Mouse (Mus musculus) ovary, postnatal 10 days (tissue): ENCODE data around the gene Cyp46a1.
A peak's percentile ranks its signal among the peaks of the same experiment; 100 is the strongest.

Experiments
- DNase-seq: peaks from one replicate; pipeline ENCODE4 v3.0.0; 2022; ENCODE audit warnings: low spot score

Gene Cyp46a1

DNA sequence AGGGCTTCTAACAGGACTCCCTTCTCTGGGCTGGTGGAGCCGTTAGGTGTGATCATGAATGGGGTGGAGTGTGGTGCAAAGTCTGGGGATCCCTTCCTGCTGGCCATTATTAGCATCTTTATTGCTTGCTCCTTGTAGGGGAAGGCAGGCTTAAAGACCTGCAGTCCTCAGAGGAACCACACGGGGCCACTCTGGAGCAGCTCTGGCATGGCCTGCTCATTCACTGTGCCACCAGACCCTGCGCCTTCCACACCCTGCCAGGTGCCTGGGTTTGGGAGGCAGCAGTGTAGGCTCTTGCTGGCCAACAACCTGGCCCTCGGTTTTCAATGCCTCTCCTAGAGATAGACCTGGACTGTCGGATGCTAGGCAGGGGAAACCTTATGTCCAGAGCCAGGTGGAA is 29.6 kb downstream of the Cyp46a1 start:
- peak; percentile 74 for DNase-seq

DNA sequence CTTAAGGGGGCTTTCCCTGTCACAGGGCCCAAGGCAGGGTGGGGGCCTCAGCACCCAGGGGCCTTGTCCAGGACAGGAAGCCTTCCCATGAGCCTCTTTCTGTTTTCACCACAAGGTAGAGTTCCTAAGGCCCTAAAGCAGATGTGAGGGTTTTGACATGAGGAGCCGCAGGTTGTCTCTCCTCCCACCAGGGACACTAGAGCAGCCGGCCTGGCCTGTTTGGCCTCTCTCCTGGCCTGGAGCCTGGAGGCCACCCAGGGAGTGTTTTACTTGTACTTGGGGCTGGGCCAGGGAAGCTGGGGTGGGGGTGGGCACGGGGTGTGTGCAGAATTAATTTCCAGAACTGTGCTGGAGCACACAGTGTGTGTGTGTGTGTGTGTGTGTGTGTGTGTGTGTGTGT is 31.2 kb downstream of the Cyp46a1 start:
- DNase-seq = peak; percentile 56

DNA sequence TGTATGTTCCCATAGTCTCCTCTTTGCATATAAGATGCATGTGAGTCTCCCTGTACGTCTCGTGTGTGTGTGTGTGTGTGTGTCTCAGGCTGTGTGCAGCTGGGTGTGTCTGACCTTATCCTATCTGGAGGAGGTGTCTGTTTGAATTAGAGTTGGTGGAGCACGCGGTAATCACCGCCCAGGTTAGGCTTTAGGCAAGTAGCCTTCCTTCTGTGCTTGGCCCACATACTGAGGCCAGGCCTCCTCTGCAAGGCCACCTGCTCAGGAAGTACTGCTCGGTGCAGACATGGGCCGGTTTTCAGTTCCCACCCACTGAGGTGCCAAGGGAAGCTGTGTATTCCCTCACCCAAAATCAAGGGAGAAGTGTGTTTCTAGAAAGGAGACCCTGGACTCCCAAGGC is 31.7 kb downstream of the Cyp46a1 start:
- no peak for DNase-seq

DNA sequence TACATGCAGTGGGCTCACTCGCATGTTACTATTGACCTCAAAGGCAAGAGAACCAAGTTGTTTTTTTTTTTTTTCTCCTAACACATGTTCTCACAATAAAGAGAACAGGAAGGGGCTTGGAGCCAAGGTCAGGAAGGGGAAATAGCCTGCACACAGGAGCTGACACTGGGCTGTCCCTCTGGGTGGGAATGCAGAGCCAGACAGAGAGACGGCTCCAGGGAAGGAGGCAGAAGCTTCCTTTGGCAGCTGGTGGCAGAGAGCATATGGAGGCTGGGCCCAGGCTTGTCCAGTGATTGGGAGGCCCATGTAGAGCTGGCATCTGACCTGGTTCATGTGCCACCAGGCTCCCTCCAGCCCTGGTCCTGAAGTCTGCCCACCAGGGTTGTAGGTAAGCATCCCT is 33.7 kb downstream of the Cyp46a1 start:
- no peak for DNase-seq

DNA sequence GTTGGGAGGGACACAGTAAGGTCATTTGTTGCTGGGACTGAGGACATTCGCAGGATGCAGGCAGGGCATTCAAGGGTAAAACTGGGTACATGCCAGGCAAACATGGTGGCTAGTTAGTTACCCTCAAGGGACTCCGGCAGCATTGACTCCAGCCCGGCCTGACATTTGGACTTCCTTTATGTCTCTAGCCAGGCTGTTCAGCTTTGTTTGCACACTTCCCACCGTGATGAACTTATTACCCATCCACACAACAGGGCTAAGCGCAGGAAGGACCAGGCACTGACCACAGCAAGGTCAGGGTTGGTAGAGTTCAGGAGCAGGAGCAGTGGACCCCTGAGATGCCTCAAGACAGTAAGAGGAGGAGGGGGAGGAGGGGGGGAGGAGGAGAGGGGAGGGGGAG is 34.7 kb downstream of the Cyp46a1 start:
- DNase-seq = no peak

DNA sequence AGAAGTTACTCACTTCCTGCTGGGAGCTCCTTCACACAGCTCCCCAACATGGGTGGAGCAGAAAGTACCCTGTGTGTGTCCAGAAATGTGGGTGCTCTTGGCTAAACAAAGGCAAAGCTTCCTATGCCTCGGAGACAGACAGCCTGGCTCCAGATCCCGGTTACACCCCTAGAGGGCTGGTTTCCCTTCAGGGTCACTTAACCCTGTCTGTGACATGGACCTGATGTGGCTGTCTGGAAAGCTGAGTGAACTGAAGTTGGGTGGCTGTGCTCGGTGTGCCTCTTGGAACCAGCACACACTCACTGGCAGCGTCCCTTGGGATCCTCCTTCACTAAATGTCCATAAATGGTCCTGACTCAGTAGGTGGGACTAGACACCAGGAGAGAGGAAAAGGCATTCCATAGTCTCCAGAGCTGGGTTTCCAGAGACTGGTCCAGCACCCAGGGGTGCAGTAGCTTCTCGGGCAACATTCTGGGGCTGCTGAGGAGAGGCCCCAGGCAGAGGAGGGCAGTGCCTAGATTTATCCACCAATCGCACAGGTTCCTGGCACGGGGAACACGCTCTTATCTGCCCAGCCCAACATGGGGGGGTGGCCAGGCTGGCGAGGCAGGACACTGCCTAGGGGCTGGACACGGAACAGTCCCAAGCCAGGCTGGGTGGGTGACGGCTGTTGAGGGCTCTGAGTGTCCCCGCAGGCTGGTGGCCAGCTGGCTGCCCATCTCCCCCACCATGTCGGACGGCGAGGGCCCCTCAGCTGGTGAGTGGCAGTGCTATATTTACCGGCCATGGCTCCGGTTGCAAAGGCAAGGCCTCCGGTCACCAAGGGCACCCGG is 36.6 kb downstream of the Cyp46a1 start, which contains the start of gene Eml1:
Gene Eml1, plus strand, starts transcription at position 362 of the 833 bp plus-strand sequence.
- DNase-seq = no peak

DNA sequence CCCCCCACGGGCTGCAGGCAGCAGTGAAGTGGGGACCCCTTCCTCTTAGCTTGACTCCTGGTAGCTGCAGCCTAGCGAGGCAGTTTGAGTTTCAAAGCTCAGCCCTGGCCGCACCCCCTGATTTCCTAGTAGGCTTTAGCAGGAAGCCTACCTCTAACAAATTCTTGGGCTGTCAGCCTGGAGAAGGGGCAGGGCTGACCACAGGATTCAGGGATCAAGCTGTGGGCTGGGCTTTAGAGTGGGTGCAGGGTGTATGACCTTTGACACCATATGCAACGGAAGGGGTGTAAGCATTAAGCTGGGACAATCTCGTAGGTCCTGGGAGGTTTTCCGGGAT is 37.2 kb downstream of the Cyp46a1 start:
- DNase-seq = no peak

DNA sequence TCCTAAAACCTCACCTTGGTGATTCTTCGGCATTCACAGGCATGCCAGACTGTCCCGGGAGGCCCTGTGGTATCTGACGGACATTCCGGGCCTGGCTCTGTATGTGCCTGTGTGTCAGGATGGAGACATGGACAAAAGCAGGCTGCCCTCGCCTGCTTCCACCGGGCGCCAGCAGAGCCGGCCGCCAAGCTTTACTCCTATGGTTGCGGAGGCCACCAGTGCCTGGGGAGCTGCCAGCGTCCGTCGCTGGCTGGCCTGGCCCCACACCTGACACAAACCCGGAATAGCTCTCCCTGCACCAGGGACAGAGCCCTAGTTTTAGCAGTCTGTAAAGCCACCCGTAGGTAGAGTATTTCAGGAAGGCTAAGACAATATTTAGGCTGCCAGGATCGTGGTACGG is 38.1 kb downstream of the Cyp46a1 start:
- no peak for DNase-seq

DNA sequence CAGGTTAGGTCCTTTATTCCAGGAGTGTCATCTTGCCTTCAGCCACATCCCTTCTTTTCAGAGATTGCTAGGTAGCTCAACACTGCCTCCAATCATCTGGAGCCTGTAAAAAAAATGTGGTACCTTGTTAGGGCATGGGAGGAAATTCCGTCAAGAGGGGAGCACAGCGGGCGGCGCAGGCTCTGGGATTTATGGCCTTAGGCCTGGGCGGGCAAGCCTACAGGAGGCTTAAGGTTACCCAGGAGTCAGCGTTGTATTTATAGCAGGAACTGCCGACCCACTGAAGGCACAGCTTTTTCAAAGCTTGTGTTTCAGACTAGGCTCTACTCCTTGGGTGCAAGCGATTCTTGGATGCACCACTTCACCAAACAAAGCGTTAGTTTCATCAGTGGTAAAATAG is 39.4 kb downstream of the Cyp46a1 start:
- no peak for DNase-seq

DNA sequence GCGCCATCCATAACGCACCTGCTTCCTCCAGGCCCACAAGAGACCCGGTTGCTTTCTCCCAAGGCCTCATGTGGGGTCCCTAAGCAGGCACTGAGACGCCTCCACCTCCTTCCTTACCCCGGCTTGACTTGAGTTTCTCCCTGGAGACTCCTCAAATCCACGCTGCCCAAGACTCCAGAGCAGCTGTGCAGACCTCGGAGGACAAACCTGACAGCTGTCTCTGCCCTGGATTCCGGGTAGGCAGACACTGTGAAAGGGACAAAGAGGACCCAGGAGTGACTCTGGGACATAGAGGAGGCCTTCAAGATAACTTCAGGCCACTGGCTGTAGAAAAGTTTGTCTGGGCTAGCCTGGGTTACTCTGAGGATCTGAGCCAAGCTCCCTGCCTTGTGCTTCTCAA is 40.5 kb downstream of the Cyp46a1 start:
- no peak for DNase-seq

DNA sequence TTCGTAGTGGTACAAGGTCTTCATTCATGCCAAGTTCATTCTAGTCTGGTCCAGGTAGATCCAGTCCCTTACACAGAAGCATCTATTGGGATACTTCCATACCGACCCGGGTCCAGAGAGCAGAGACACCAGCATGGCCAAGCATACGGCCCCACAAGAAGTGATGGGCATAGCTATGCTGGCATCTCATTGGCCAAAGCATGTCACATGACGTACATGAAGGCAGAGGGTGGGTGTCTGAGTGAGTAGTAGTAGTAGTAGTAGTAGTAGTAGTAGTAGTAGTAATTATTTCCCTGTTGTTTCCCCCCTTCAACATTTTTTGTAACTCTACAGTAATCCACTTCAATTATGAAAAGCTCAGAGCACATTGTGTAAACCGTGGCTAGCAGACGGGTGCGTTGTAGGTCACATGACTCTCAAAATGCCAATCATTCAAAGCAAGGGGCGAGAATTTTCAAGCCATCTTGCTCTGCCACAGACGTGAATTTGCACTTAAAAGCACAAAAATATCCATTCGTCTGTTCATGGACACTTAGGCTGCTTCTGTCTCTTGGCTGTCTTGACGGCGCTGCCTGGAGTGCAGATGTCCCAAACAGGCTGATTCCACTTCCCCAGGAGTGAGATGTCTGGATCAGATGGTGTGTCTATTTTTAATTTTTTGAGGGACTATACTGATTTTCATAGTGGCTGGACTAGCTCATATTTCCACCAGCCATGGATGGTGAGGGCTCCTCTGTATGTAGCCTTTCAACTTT is 44.4 kb downstream of the Cyp46a1 start:
- no peak for DNase-seq

DNA sequence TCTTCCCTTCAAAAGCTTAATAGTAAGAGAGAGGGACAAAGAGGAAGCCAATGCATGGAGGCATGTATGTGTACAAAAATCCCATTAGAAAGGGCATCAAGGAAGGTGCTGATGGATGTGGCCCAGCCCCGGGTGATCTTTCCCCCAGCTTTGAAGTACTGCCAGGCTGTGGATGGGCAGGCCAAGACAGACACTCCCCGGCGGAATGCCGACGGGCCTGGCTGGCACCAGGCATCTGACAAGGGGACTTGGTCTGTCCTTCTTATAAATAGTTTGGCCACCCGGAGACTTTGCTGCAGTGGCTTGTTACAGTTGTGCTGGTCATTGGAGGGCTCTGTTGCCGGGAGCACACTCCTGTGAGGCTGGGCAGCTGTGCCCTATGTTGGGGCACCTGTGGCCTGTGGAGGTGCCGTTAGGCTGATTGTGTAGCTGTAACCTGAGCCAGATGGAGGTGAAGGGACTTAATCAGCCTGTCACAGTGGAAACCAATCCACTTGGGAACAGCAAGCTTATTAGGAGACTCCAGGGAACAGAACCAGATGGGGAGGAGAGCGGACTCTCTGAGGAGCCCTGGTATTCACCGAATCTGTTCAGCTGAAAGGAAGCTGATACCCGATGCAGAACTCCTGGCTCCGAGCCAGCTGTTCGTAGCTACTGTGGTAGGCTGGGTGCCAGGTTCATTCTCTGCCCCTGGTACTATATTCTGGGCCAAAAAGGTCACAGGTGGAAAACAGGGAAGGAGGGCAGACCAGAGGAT is 52.5 kb downstream of the Cyp46a1 start:
- no peak for DNase-seq

DNA sequence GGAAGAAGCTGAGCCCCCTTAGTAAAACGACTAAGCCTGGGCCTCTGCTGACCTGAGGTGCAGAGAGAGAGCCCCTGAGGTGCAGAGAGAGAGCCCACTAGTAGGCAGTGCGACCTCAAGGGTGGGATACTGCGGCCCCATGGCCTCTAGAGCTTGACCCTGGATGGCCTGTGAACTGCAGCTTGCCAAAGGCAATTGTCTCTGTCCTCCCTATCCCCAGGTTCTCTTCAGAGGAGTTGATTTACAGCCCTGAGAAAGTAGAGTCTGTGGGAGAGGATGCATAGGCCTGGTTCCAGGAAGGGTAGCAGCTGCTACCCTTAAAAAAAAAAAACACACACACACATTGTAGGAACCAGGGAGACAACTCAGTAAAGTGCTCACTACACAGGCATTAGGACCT is 55.5 kb downstream of the Cyp46a1 start:
- no peak for DNase-seq

DNA sequence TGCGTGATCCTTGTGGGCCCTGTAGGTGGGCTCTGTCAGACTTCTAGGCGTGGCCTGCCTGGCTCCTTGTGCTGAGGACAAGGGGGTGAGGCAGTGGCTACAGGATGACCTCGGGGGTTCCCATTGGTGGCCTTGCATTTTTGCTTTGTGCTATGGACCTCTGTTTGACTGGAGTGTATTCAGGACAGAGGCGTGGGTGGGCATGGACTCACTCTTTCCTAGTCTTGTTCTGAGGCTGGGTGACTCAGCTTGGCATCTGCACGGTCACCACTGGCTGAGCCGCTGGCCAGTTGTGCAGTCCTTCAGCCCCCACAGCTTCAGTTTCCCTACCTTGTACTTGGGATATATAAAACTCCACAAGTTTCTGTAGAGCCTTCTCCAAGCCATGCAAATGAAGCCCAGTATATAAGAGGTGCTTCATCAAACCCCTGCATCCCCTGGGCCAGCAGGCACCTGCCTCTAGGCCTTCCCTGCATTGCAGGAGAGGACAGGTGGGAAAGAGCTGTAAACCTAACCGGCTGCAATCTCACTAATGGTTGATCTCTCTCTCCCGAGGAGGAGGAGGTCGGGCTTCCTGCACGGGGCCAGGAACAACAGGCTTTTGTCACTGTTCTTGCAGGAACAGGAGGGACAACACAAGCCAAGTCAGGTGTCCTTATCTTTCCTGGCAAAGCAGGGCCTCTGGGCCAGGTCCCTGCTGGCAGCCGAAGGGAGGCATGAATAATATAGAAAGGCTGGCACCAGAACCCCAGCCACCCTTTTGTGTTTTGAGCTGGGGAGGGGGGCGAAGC is 58.3 kb downstream of the Cyp46a1 start:
- no peak for DNase-seq

DNA sequence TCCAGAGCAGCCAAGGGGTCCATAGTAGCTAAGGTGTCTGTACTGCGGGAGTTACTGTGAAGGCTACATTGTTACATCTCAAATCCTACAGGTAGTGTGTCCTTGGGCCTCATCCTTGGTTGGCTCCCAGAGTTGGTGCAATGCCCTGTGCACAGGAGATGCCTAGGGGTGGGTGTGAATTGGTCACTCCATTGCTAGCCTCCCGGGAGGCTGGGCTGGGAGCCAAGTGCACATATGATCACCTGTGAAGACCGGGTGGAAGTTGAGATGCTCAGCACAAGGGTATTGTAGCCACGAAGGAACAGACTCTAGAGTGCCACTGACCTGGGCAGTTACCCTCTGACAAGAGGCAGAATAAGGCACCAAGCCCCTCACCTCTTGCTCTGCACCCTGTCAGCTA is 58.9 kb downstream of the Cyp46a1 start:
- DNase-seq = no peak

DNA sequence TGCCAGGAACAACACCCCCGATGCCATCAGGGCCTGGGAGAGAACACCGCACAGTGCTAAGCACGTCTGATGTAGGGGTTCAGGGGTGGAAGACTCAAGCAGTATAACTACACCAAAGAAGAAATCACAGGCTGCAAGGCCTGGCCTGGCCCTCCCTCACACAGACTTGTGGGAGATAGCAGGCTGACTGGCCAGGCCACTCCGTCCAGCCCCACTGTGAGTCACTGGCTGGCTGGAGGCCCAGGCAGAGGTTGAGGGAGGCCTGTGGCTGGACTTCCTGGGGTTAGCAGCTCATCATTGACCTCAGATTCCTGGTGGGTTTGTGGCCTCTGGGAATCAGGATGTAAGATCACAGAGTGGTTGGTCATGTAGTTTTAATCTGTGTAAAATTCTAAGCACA is 59.5 kb downstream of the Cyp46a1 start:
- DNase-seq = peak; percentile 70

DNA sequence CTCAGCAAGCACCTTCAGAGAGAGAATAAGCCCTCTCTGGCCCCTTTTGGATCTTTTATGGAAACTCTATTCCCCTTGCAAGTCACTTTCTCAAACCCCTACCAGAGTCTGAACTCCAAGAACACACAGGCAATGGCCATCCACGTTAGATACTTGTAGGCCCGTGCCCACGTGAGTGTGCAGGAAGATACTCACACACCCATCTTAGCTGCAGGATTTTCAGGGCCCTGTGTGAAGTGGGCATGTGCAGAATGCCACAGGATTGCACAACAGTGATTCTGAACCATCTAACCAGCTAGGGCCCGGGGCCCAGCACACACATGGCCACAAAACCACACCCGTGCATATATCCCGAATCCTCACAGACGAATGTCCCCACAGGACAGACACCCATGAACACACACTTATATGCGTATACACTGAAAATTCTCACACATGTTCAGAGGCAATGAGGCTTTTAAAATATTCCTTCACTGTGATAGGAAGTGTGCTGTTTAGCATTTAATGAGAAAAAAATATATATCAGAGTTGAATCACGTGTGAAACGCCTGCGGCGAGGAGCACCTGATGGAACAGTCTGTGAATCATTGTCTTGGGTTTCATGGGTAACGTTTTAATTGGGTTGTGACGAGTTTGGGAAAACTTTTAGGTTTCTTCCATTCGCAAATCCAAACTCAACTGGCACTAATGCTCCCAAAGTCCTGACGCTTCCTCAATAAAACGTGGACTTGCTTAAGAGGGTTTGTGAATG is 60.5 kb downstream of the Cyp46a1 start:
- no peak for DNase-seq

DNA sequence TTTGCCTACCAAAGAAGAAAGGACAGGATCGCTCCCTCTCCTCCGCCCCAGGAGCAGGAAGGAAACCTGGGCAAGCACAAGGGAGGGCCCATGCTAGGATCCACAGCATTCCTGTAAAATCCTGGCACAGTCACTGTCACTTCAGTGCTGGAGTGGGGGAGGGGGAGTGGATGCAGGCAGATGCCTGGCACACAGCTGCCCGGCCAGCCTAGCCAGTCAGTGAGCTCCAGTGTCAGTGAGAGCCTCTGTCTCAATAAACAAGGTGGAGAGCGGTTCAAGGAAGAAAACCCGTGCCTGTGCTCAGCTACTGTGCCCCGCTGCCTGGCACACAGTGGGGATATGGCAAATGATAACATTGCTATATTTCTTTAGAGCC is 61.1 kb downstream of the Cyp46a1 start:
- no peak for DNase-seq

DNA sequence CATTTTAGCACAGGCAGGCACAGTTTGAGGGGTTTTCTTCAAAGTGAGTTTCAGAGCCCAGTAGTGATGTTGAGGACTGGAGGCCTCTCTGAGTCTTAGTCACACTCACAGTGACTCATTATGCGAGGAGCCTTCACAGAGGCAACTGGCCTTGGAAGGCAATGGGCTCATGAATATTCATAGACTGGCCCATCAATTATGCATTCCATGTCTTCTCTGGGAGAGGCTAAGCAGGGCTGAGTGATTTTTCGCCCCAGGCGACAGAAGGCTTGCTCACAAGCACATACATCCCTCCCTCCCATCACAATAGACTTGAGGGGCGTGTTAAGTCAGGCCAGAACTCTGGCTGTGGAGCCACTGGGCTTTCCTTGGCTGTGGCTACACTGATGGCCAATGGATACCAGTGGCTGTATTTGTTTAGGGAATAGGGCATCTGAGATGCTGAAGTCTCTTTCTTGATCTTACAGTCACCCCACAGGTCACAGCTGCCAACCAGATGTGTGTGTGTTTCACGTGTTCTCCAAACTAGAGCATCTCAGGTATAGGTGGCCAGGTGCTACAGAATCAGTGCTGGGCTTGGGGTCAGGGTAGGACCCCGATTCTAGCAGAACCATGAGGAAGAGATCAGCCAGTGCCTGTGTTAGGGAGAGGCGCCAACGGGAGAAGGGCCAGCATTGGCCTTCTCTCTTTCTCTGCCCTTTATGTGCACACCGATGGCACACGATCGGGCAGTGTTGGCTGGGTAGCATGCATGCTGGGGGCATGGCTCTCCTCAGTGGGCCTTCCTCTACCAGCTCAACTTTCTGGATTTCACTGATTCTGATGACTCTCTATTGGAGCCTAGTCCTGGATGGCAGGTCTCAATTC is 62.1 kb downstream of the Cyp46a1 start:
- no peak for DNase-seq

DNA sequence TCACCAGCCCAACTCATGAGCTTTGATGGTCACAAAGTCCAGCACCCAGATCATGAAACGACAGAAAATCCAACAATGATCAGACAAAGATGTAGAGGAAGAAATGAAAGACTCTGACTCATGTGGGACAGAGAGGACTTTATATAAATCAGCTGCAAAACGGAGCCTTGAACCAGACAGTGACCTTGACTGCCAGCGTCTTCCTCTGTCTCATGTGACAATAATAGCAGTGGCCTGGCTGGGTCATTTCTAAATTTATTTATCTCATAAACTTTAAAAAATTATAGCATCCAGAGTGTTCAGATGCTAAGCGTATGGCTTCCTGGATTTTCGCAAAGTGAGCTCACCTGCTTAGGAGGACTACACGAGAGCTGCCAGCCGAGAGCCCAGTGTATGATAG is 64.5 kb downstream of the Cyp46a1 start:
- no peak for DNase-seq
